Mouse (Mus musculus) frontal cortex, adult (tissue): Measurements from ENCODE around the gene Emid1.

Source experiments
- ATAC-seq: cut with Nextera tagmentation; 2 replicates; pipeline ENCODE4 v1.9.2; 2017; ENCODE audit warnings: mild to moderate bottlenecking, moderate library complexity, mixed read lengths; ENCODE audit not compliant: low TSS enrichment

The Emid1 gene

DNA sequence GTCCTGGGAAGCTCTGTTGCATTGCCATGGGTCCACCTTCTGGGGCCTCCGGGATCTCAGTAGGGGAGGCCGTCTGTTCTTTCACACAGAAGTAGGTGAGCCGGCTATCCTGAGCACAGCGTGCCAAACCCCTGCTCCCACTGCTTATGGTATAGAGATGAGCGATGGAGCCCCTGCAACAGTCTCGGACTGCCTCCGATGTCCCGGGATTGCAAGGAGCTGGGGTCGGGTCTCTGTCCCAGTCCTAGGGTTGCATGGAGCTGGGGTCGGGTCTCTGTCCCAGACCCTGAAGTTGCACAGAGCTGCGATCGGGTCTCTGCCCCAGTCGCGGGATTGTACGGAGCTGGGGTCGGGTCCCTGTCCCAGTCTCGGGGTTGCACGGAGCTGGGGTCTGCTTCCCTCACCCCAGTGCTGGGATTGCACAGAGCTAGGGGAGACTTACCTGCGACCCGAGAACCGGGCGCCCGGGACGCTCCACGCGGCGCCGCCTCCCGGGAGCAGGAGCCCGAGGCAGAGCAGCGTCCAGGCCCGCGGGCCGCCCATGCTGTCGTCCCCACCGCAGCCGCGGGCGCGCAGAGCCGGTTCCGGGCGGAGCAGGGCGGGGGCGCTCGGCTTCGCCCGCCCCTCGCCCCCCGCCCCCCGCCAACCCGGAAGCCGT is at the start of gene Emid1:
Emid1 (minus strand) TSS at position 578 of the 658 bp plus-strand sequence.
- no peak for ATAC-seq

DNA sequence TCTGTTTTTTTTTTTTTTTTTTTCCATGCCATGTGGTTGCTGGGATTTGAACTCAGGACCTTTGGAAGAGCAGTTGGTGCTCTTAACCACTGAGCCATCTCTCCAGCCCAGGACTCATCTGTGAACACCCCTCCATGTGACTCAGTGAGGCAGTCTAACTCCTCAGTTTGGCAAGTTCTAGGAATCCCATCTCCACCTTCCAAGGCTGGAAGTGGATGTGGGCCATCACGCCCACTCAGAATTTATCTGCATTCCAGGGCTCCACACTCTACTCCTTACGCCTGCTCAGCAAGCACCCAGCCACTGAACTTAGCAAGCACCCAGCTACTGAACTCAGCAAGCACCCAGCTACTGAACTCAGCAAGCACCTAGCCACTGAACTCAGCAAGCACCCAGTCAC is 47.8 kb upstream of the Emid1 start:
- peak; percentile 84 for ATAC-seq

DNA sequence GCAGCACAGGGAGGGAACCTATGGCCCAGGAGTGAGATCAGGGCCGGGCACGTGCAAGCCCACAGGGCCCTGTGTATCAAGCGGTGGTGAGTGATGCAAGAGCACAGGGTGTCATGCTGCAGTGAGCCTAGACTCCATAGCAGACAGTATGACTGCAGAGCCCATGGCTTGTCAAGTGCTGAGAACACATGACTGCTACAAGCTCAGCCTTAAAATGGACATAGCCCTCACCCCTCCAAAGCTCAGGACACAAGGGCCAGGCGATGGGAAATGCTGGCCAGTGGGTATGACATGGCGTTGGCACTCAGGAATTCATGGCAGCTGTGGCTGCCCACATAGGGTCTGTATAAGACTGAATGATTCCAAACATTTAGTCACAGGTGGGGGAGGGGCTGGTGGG is 45.0 kb upstream of the Emid1 start:
- ATAC-seq, result no peak

DNA sequence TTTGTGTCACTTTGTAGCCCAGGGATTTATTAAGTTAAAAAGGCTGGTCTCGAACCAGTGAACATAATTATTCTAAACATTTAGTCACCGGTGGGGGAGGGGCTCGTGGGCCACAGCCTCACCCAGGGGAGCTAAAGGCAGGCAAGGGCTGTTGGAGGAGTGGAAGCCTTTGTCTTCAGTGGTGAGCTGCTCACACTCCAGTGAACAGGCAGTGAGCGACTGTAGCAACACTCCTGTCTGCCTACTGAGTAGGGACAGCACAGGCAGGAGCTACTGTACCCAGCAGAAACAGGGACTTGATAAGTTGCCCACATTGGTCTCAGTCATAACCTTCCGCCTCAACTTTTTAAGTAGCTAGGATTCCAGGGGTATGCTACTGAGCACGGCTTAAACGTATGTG is 44.5 kb upstream of the Emid1 start:
- no peak for ATAC-seq

DNA sequence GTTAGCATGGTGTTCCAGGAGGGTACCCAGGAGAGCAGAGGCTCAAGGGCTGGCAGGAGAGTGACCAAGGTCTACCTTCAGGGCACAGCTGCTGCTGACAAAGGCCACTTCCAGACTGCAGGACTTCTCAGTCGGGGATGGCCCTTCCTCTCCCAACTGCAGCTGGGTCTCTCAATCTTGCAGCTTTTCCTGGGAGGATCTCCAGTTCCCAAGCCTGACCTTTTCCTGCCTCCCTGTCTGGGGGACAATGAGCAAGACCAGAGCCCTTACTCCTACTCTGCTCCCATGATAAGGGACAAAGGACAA is 41.5 kb upstream of the Emid1 start:
- ATAC-seq, result no peak

DNA sequence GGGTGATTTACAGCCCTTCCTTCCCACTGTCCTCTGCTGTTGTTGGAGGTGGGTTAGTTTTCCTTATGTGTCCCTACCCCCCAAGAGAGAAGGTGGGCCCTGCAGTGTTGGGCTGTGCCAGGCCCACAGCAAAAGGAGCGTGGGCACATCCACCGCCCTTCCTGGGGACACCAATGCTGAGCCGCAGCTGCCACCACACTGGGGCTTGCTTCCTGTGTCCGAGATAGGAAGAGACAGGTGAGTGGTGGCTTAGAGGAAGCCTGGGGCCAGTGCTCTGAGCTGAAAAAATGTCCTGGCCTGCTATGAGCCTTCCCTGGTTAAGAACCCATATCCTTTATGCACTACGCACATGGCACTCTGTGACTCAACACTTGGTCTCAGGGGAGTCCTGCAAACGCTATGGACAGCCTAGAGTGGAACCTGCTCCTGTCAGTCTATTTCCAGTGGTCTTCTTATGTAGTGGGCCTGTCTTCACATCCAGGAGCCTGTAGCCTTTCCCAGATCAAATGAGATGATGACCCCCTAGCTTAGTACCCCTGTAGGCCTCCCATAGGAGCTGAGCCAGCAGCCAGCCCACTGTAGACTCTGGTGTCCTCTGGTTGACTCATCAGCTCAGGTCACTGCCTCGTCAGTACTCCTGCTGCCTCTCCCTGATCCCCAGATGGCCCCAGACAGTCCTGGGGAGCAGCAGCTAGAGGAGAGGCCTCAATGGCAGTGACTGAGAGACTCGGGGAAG is 41.0 kb upstream of the Emid1 start:
- ATAC-seq, result no peak

DNA sequence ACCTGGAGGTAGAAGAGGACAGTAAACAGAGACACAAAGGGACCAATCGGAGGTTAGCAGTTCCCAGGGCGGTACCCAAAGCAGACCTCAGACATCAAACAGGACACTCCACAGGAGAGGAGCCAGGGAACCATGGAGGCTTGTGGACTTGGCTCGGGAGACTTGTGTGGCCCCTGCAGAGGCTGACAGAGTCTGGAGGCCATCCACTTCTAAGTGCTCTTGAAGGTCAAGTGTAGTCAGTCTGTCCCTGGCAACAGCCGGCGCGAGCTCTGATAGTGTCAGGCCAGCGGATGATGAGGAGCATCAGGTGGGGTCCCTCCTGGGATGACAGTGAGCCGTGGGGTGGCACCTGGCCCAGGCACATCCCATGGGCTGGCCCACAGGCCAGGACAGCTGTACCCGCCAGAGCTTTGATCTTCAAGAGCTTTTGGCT is 40.0 kb upstream of the Emid1 start:
- ATAC-seq, result no peak

DNA sequence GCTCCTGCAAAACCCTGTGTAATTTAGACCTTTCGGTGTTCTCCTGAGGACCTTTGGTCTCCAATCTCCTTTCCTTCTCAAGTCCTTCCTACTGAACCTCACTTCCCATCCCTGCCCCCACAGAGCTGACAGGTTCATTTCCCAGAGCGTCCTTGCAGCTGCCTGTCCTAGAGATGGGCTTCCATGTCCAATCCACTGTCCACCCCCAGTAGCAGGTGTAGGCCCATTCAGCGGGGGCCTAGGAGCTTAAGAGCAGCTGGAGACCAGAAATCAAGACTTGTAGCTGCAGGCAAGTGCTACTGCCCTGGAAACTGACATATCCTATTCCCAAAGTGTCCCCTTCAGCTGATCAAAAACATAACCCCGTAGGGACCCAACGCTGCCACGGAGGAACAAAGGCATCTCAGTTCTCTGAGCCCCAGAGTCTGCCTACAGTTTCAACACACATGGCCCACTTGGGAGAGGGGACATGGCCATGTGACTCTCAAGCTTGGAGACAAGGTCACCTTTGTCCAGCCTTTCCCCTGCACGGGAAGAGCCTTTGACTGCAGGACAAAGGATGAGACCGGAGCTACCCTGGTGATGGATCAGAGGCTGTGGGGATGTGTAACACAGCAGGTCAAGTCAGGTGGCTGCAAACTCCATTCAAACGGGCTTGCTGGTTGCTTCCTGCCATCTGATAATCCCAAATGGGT is 37.3 kb upstream of the Emid1 start:
- ATAC-seq, result peak; percentile 36; the same call in 1 of the 2 replicates

DNA sequence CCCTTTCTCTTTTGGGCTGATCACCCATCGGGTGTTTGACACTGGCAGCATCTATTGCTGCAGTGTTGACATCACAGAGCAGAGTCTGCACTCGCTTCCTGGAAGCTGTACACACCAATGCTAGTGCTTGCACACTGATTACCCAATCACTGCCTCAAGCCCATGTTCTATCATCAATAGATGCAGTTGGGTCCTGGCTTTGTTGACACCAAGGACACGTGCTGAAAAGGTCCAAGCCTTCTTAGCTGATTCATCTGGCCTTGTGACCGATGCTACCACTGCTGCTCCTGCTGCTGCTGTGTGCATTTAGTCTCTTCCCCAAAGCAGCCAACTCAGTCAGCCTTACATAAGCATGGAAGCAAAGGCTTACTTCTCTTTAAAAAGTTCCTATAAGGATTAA is 36.1 kb upstream of the Emid1 start:
- ATAC-seq, result no peak

DNA sequence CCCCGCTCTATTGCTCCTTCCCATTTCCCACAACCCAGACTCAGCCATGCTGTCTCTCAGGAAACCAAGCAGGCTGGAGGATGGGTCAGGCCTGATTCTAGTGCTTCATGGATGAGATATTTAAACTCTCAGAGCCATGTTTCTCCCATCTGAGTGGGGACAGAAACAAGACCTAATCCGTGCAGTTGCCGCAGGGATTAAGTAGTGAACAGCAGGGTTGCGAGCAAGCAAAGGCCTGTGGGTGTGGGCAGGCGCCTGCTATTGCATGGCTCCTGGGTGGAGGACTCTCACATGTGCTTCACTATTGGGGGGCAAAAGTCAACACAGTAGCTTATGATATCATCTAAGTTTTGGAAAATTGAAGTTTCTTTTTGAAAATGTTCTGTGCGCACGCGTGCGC is 32.8 kb upstream of the Emid1 start:
- no peak for ATAC-seq

DNA sequence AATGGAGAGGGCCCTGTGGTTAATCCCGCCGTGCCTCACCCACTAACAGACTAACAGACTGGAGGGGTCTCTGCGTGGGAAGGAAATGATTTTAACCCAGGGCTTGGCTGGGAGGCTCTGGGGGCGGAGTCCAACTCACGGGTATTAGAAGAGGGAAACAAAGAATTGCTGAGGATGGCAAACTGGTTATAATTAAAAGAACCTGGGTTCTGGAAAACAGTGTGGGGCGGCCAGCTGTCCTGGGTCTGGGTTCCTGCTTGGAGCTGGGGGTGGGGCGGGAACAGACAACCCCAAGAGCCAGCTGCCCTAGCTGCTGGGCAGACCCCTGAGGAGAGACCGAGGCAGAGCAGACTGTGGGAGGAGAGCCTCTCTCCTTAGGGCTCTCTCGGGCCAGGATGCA is 32.2 kb upstream of the Emid1 start:
- no peak for ATAC-seq

DNA sequence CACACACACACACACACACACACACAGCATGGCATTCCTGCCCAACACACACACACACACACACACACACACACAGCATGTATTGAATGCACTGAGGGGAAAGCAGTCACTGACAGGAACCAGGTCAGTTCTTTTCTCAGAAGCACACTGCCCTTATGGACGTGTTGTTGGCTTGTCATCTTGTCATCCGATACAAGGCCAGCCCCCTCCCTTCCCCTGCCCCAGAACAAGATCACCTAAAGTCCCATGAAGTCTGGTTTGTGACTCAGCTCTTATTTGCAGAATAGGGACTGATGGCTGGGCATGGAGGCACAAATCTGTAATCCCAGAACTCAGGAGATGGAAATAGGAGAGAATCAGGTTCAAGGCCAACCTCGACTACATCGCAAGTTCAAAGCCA is 30.8 kb upstream of the Emid1 start:
- no peak for ATAC-seq

DNA sequence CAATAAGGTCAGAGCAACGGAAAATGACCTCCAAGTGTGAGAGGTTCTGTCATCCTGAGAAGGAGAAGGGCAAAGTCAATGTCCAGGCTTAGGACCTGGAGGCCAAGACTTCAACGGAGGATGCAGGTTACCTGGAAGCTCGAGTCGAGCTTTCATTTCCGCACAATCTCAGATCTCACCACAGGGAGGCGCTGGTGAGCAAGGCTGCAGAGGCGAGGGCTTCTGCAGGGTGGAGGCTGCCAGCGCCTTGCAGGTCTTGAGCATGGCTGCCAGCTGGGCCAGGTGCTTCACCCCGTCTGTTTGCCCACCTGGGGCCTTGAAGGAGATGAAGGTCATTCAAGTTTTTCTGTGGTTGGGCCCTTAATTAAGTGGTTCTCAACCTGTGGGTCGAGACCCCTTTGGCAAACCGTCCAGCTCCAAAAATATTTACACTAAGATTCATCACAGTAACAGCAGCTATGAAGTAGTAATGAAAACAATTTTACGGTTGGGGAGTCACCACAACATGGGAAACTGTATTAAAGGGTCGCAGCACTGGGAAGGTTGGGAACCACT is 29.9 kb upstream of the Emid1 start:
- ATAC-seq, result peak; percentile 64; the same call in 1 of the 2 replicates

DNA sequence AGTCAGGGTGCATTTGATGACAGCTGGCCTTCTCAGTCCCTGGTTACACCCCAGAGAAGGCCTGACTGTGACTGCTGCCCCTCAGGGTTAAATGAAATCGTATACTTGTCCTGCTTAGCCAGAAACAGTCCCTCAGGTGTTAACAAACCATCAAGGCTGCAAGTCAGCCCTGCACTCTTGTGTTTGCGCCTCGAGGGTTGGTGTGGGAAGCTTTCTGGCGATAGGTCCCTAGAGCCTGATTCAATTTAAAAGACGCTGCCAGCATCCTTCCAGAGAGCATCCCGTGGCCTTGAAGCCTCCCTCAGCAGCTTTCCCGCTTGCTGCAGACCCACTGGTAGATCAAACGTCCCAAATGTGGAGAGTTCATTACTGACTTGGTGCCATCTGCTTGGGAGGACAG is 27.3 kb upstream of the Emid1 start:
- no peak for ATAC-seq

DNA sequence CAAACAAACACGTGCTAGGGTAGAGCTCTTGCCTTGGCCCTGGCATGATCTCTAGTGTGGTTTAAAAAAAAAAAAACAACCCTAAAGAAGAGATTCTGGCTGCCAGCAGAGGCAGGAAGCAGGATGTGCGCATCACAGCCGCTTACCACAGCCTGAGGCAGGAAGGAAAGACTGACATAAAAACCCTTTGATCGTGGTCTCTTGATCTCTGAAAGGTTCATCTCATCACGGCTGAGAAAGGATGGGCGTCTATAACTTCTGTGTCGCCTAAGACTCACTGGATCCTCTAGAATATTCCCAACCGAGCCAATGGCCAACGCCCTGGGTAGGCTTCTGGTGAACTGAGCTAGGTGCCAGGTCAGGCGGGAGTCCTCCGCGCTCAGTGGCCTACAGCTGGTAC is 25.1 kb upstream of the Emid1 start:
- ATAC-seq, result no peak

DNA sequence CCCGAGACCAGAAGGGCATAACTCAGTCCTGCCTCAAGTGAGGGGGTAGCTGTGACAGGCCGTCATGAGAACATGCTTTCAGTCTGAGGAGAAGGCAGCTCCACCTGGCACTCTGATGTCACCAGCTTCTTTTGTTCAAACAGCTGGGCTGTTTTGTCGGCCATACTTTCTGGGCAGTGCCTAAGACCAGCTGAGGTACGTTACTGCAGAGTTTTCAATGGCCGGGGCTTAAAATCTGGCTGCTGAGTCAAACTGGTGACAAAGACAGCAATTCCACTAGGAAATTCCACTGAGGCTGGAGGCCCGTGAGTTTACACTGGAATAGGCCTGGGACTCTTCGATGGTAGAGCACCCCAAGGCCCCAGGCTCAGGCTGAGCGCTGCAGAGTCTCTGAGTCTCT is 24.6 kb upstream of the Emid1 start:
- ATAC-seq, result no peak

DNA sequence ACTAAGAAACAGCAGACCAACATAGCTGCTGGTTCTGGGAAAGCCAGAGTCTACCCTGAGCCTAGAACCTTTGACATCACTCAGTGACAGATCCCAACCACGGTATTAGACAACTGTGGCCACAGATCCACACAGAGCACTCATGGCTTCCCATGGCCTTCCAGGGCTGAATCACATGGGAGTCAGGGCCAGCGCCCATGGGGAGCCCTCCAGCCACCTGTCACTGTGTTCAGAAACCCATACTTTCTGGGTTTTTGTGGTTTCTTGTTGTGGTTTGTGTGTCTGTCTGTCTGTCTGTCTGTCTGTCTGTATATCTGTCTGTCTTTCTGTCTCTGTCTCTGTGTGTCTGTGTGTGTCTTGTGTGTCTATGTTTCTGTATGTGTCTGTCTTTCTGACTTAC is 23.8 kb upstream of the Emid1 start:
- no peak for ATAC-seq

DNA sequence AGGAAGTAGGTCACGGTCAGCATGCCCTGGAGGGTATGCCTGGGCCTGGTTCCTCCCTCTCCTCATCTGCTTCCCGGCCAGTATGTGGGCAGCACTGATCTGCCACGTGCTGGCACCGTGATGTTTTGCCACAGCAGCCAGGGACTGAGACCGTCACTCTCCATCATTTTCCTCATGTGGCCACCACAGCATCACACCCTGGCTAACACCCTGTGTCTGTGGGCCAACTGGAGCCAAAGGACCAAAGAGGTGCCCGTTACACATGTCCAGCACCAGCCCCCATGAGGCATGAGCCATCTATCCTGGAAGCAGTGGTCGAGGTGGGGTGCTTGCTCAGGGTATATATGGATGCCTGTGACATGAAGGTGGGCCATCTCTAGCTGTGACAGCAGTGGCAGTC is 23.1 kb upstream of the Emid1 start:
- no peak for ATAC-seq

DNA sequence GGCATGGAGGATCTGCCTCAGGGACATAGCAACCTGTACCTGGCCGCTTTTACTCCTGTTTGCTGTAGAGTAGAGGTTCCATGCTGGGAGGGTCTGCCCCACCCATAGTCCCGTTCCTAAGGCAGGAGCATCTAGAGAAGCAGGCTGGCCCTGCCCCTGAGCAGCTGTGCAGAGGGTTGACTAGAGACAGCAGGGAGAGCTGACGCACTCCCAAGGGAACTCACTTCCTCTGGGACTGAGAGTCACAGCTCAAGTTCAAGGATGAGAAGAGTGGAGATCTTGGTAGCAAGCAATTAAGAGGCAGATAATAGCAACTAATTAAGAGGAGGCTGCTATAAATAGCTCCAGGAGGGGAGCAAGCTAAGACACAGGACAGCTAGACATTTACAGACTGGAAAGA is 20.8 kb upstream of the Emid1 start:
- no peak for ATAC-seq

DNA sequence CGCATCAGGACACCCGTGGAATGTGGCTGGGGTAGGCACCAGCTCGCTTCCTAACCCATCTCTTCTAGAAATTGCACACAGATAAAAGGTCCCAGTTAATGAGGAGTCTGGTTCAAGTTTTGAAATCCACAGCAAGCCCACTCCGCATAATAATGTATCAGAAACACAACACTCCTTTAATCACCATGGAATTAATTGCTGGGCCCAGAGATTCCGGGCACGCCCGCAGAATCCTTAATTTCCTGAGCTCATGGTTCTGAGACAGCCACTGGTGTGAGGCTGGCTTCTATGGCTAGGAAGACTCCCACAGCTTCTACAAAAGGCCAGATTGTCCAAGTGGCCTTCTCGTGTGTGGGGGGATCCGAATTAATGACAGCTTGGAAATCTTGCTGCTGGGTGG is 15.3 kb upstream of the Emid1 start:
- ATAC-seq, result peak; percentile 28; the same call in 1 of the 2 replicates

DNA sequence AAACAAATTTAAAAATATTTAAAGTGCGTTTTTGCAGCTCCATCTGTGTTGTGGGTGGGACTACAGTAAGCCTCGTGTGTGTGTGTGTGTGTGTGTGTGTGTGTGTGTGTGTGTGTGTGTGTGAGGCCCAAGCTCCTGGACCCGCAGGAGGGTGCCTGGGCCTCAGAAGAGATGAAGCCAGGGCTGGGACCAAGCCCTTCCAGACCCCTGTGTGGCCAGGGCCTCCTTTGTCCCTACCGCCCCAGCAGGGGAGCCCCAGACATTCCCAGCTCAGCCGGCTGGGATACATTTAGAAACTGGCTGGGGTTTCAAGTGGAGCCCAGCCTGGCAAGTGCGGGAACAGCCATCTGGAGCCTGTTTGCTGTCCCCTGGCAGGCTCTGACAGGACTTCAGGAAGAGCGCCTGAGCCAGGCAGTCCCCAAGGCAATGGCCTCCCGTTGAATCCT is 13.4 kb upstream of the Emid1 start:
- ATAC-seq, result peak; percentile 94

DNA sequence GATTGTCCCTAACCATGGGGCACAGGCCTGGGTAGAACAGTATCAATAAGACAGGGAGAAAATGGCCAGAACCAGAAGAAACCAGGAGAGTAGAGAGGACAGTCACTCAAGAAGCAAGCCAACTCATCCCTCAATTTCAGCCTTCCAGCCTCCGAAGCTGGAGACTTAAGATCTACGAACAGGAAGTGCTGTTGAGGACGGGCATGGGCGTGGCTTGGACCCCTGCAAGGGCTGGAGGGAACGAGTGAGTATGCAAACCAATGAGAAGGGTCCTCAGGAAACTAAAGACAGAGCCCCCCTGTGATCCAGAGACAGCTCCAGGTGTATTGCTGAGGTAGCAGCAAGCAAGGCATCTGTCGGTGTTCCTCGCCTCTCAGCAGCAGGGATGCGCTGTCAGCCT is 12.3 kb upstream of the Emid1 start:
- ATAC-seq, result no peak

DNA sequence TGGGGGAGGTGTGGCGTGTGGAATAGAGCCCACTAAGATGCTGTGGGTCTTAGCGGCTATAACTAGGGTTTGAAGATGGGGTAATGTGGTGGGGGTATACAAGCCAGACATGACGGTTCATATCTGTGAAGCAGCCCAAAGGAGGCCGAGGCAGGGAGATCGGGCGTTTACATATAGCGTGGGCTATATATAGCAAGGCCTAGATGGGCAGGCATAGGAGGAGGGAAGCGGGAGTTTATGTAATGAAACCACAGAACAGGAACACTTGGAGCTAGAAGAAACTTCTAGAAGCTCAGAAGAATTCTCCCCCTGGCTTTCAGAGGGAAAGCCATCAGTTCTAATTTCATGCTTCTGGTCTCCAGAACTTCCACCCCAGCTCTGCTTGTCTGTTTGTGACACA is 11.4 kb upstream of the Emid1 start:
- ATAC-seq, result no peak
